Mouse (Mus musculus) spleen, postnatal 36 days (tissue): ENCODE data around the gene Limd2.
"Not testable (repeated sequence)": the region's sequence is repeated elsewhere in the genome, so short reads cannot be mapped to it uniquely, and the experiment has no call there.

Experiments used
- DNase-seq, 2 experiments: peaks; one replicate each; pipeline ENCODE4 v3.0.0; 2022; ENCODE audit warnings: low spot score in 2 of 2, mixed read lengths in 1 of 2

Gene Limd2

DNA sequence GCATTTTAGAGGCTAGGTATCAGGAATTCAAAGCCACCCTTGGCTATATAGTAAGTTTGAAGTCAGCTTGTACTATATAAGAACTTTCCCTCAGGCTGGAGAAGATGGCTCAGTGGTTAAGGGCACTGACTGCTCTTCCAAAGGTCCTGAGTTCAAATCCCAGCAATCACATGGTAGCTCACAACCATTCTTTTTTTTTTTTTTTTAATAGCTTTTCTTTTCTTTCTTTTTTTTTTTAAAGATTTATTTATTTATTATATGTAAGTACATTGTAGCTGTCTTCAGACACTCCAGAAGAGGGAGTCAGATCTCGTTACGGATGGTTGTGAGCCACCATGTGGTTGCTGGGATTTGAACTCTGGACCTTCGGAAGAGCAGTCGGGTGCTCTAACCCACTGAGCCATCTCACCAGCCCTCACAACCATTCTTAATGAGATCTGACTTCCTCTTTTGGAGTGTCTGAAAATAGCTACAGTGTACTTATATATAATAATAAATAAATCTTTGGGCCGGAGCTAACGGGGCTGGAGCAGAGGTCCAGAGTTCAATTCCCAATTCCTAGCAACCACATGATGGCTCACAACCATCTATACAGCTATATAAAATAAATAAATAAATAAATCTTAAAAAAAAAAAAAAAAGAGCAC lies 33.8 kb downstream of the Limd2 start:
- DNase-seq: not testable (repeated sequence)

DNA sequence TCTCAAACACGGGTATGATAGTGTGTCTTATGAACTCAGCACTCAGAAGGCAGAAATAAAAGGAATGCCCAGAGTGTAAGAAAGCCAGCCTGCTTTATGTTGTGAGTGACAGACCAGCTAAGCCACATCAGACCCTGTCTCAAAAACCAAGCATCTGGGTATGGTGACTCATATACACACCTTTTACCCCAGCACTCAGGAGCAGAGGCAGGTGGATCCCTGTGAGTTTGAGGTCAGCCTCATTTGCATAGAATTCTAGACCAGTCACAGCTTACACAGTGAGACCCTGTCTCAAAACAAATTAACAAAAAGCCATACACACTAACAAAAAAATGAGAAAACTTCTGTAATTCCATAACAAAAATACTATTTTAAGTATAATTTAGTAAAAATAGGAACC lies 34.8 kb downstream of the Limd2 start:
- DNase-seq: no peak

DNA sequence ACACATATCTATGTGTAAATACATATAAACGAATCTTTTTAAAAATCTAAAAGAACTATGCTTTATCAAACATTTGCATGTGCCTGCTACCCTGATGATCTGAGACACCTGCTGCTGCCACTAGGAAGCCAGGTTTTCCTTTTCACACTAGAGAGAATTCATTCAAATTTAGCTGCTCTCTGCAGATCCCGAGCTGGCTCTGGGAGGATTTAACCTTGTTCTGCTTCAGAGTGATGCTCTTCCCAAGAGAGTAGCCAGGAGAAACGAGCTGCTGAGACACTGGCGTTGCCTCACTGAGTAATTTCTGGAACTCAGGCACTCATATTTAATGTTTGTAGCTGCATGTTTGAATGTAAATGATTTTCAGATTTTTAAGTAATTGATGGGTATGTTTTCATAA lies 35.9 kb downstream of the Limd2 start:
- no peak for DNase-seq

DNA sequence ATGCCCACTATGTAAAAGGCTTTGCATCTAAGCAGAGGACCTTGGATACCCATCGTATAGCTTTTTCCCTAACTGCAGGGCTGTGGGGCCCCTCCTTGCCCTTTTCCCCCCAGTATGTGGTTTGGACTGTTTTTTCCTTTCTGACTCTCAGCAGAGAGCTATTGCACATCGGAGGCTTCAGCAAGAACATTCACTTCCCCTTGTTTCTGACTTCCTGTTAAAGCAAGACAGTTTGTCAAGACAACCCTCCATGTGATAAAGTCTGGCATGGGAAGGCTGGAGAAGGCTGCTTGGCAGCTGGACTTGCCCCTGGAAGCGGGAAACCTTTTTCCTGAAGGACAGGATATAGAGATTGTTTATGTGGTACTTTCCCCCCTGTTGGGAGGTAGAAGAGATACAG lies 37.9 kb downstream of the Limd2 start:
- peak; percentile 75 to 76 for DNase-seq

DNA sequence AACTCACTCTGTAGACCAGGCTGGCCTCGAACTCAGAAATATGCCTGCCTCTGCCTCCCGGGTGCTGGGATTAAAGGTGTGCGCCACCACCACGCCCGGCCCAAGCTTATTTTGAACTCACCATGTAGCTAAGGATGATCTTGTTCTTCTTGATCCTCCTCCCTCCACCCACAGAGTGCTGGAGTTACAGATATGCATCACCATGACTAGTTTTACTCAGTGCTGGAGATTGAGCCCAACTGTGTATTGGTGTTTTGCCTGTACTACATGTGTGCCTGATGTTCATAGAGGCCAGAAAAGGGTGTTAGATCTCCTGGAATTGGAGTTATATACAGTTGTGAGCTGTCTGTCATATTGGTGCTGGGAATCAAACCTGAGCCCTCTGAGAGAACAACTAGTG lies 38.4 kb downstream of the Limd2 start:
- no peak for DNase-seq

DNA sequence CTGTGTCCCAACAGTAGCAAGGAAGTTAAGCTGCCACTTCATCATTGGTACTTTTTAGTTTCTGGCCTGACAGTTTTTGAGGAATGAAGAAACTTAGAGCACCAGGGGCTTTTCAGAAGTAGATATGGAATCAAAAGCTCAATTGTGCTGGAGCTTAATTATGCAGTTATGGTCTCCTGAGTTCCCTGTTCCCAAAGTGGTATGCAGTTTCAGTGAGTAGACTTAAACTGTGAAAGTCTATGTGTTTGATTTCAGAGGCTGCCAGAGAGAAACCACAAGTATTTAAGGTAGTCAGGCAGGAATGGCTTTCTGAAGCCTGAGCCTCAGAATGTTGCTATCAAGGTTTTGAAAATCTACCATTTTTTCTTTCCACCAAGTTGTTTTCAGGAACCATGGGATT lies 49.0 kb downstream of the Limd2 start:
- no peak for DNase-seq
